Mouse (Mus musculus): ENCODE results near the gene Lifr. TPM values are rescaled to one million over a fixed set of nuclear protein-coding genes. Genes with fewer than 3 reads are reported as not detected.
A peak's percentile ranks its signal among the peaks of the same experiment; 100 is the strongest.

Lifr gene
- polyA plus RNA-seq, 2 experiments = 8.1 to 22.3 TPM

DNA sequence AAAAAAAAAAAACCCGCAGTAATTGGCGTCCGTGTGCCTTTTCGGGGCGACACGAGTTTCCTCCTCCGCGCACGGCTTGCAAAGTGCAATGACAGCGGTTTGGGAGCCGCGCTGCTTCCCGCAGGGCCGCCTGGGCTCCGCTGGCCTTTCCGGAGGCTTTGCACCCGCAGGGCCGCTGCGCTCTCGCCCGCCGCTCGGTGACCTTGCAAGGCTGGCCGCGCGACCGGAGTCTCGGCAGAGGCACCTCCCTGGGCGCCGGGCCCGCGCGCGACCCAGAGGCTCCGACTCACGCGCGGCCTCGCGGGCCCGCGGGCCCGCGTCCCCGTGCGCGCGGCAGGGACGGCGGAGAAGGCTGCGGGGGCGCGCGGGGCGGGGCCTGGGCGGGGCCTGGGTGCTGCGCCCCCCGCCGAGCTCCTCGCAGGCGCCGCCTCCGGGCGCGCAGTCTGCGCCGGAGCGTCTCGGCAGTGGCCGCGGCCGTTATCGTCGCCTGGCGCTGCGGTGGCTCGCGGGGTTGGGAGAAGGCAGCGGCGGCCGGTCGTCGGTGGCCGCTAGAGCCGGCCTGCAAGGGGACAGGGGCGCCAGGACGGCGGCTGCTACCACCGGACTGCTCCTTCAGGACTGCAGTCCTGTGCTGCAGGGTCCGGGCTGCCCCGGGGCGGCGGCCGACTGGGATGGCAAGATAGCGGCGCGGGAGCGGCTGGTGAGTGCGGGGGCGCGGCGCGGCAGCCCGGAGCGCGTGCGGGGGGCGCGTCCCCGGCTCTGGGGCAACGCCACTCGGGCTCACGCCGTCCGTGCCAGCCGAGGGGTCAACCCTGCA is 38.9 kb downstream of the Lifr start:
- Histone ChIP-seq H3K27me3 (ENCODE audit: control insufficient read depth, insufficient read depth, low read length) (peaks cover 44% of the 10 kb centered on the region), H3K9me3 (ENCODE audit: control insufficient read depth, low read length) (no peaks in the 10 kb centered on the region), H3K4me1 (replicated peaks; ENCODE audit: control insufficient read depth in 2 of 2, insufficient read depth in 2 of 2, low read length in 1 of 2) (no peaks in the 10 kb centered on the region; a peak in 2 of 4 replicates), H3K27ac (no peak overlapping the region; the same call in 1 of the 2 replicates), H3K4me3 (ENCODE audit: insufficient read depth in 1 of 2, low read depth in 2 of 2, low read length in 2 of 2) (peak overlapping the region; percentile 58 to 60), H3K9ac (replicated peaks) (no peak overlapping the region; the same call in 1 of the 2 replicates), H3K36me3 (replicated peaks; ENCODE audit: control insufficient read depth, insufficient read depth, low read depth) (no peaks in the 10 kb centered on the region), H3K4me2 (ENCODE audit: low read depth) (peak overlapping the region; percentile 58)
- no peak for TF ChIP-seq EP300 (IDR thresholded peaks at IDR 0.05; ENCODE audit: low read depth)
- no peak for TF ChIP-seq CTCF (IDR thresholded peaks at IDR 0.05; ENCODE audit: low read depth)
- under 1% methylated on average over 88 of the region's 116 CpGs for WGBS (ENCODE audit: insufficient replicate concordance)
- ATAC-seq (ENCODE audit: insufficient read depth) (peak; percentile 78), DNase-seq (ENCODE audit: low read depth in 3 of 3, low spot score in 3 of 3) (no peak)

DNA sequence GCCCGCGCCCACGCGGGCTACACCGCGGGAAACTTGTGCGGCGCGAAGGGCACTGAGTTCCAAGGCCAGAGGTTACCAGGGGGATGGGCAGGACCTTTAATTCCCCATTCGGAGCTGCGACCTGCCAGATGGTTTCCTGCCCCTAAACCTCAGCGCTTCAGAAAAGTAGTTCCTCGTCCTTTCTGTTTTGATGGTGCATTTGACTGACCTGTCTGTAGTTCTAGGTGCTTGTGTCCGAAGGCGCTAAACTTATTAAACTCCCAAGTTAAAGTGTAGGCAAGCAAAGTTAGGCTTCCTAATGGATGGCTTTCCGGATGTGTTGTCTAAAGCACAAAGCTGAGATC is 39.5 kb downstream of the Lifr start:
- H3K9ac ChIP-seq (replicated peaks) = no peak overlapping the region
- under 1% methylated on average over 16 of the region's 16 CpGs for WGBS (ENCODE audit: insufficient replicate concordance)
- DNase-seq (ENCODE audit: low read depth in 3 of 3, low spot score in 3 of 3) (no peak), ATAC-seq (ENCODE audit: insufficient read depth) (no peak)
- no peaks in the 10 kb centered on the region for H3K9me3 ChIP-seq (ENCODE audit: control insufficient read depth, low read length)
- H3K4me1 ChIP-seq (replicated peaks; ENCODE audit: control insufficient read depth in 2 of 2, insufficient read depth in 2 of 2, low read length in 1 of 2) = no peaks in the 10 kb centered on the region; a peak in 2 of 4 replicates
- H3K4me3 ChIP-seq (ENCODE audit: insufficient read depth in 1 of 2, low read depth in 2 of 2, low read length in 2 of 2) = peak overlapping the region; percentile 56 to 60
- no peaks in the 10 kb centered on the region for H3K36me3 ChIP-seq (replicated peaks; ENCODE audit: control insufficient read depth, insufficient read depth, low read depth)
- H3K4me2 ChIP-seq (ENCODE audit: low read depth) = peak overlapping the region; percentile 58
- TF ChIP-seq EP300 (IDR thresholded peaks at IDR 0.05; ENCODE audit: low read depth) (no peak), CTCF (IDR thresholded peaks at IDR 0.05; ENCODE audit: low read depth) (no peak)
- peaks cover 44% of the 10 kb centered on the region for H3K27me3 ChIP-seq (ENCODE audit: control insufficient read depth, insufficient read depth, low read length)
- no peak overlapping the region for H3K27ac ChIP-seq

DNA sequence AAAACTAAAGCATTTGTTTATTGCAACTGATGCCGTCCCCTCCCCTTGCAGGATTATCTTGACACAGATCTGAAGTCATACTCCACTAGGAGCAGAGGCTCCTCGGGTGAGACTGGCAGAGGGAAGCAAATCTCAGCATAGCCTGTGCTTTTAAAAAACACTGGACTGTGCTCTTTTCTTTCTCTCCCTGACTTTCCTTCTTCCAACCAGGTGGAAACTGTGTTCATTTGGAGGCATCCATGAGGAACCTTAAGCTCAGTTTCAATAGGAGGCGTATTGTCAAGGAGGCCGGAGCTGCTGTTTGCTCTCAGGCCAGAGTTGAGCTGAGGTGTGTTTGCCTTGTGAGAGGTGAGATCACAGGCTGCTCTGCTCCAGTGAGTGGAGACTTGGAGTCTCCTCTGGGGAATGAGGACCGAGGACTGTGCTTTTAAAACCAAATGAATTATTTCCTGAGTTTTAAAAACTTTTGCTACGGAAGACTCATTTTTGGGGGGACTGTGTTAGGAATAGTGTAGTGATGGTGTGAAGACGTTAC is 40.3 kb downstream of the Lifr start:
- 21% methylated on average over 7 of the region's 7 CpGs for WGBS (ENCODE audit: insufficient replicate concordance)
- no peak for ATAC-seq (ENCODE audit: insufficient read depth)

DNA sequence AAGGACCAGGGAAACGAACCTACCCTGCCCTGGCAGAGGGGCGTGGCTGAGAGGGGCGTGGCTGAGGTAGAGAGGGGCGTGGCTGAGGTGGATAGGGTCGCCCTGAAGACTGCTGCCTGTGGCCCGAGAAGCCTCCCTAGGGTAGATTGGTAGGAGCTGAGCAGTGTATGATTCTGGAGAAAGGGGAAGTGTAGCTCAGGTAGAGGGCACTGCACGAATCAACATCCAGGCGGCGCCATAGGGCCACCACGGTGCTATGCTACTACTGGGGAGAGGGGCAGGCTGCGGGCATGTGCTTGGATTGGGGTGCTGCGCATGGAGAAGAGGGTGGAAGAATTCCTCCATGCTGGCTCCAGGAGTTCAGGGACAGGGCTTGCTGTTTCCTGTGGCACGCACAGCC is 42.3 kb downstream of the Lifr start:
- Histone ChIP-seq H3K9ac (replicated peaks) (no peak overlapping the region), H3K4me3 (ENCODE audit: insufficient read depth in 1 of 2, low read depth in 2 of 2, low read length in 2 of 2) (no peak overlapping the region), H3K4me1 (replicated peaks; ENCODE audit: control insufficient read depth in 2 of 2, insufficient read depth in 2 of 2, low read length in 1 of 2) (peaks cover 0 to 7% of the 10 kb centered on the region in 2 experiments; a peak in 2 of 4 replicates), H3K4me2 (ENCODE audit: low read depth) (no peak overlapping the region), H3K9me3 (ENCODE audit: control insufficient read depth, low read length) (no peaks in the 10 kb centered on the region), H3K27ac (no peak overlapping the region), H3K36me3 (replicated peaks; ENCODE audit: control insufficient read depth, insufficient read depth, low read depth) (no peaks in the 10 kb centered on the region), H3K27me3 (ENCODE audit: control insufficient read depth, insufficient read depth, low read length) (peaks cover 39% of the 10 kb centered on the region)
- 34% methylated on average over 13 of the region's 13 CpGs for WGBS (ENCODE audit: insufficient replicate concordance)
- DNase-seq (ENCODE audit: low read depth in 3 of 3, low spot score in 3 of 3) (no peak), ATAC-seq (ENCODE audit: insufficient read depth) (no peak)
- no peak for TF ChIP-seq EP300 (IDR thresholded peaks at IDR 0.05; ENCODE audit: low read depth)
- TF ChIP-seq CTCF (IDR thresholded peaks at IDR 0.05; ENCODE audit: low read depth) = peak; percentile 55

More for the DNA sequence above, 40.3 kb downstream of the Lifr start:
- DNase-seq (ENCODE audit: low read depth in 3 of 3, low spot score in 3 of 3) = no peak
- H3K36me3 ChIP-seq (replicated peaks; ENCODE audit: control insufficient read depth, insufficient read depth, low read depth) = no peaks in the 10 kb centered on the region
- peaks cover 0 to 2% of the 10 kb centered on the region in 2 experiments; a peak in 2 of 4 replicates for H3K4me1 ChIP-seq (replicated peaks; ENCODE audit: control insufficient read depth in 2 of 2, insufficient read depth in 2 of 2, low read length in 1 of 2)
- peak overlapping the region; percentile 56 to 60 for H3K4me3 ChIP-seq (ENCODE audit: insufficient read depth in 1 of 2, low read depth in 2 of 2, low read length in 2 of 2)
- peak overlapping the region; percentile 58 for H3K4me2 ChIP-seq (ENCODE audit: low read depth)
- no peaks in the 10 kb centered on the region for H3K9me3 ChIP-seq (ENCODE audit: control insufficient read depth, low read length)
- no peak overlapping the region for H3K9ac ChIP-seq (replicated peaks)
- peaks cover 44% of the 10 kb centered on the region for H3K27me3 ChIP-seq (ENCODE audit: control insufficient read depth, insufficient read depth, low read length)
- TF ChIP-seq EP300 (IDR thresholded peaks at IDR 0.05; ENCODE audit: low read depth) = no peak
- no peak for TF ChIP-seq CTCF (IDR thresholded peaks at IDR 0.05; ENCODE audit: low read depth)
- H3K27ac ChIP-seq = no peak overlapping the region

DNA sequence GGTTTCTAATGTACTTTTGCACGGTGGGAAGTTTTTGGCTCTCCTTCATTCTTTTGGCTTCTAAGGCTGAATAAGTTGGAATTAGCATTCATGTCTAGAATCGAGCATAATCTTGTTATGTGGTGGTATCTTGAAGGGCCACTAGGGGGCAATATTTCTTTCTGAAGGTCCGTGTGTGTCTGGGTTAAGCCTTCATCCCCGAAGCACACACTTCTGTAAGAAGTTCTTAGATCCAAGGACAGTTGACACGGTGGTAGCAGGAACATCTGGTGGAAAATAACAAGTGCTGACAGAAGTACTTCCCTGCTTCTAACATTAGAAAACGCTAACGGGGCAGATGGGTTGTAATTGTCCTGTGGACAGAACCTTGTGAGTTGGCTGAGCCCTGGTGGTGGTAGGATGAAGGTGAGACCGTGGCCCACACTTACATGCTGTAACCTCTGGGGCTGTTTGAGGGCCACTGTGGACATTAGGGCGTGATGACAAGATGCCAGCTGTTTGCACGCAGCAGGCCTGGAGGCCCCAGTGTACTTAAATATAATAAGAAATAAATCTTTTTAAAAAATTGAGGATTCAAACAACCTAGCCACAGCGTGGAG is 44.1 kb downstream of the Lifr start:
- Histone ChIP-seq H3K27me3 (ENCODE audit: control insufficient read depth, insufficient read depth, low read length) (peaks cover 21% of the 10 kb centered on the region), H3K36me3 (replicated peaks; ENCODE audit: control insufficient read depth, insufficient read depth, low read depth) (no peaks in the 10 kb centered on the region), H3K9me3 (ENCODE audit: control insufficient read depth, low read length) (no peaks in the 10 kb centered on the region), H3K4me1 (replicated peaks; ENCODE audit: control insufficient read depth in 2 of 2, insufficient read depth in 2 of 2, low read length in 1 of 2) (peaks cover 0 to 7% of the 10 kb centered on the region in 2 experiments; a peak in 2 of 4 replicates), H3K27ac (no peak overlapping the region), H3K9ac (replicated peaks) (no peak overlapping the region), H3K4me2 (ENCODE audit: low read depth) (no peak overlapping the region), H3K4me3 (ENCODE audit: insufficient read depth in 1 of 2, low read depth in 2 of 2, low read length in 2 of 2) (no peak overlapping the region)
- TF ChIP-seq EP300 (IDR thresholded peaks at IDR 0.05; ENCODE audit: low read depth) (no peak), CTCF (IDR thresholded peaks at IDR 0.05; ENCODE audit: low read depth) (peak; percentile 56)
- DNase-seq (ENCODE audit: low read depth in 3 of 3, low spot score in 3 of 3) (no peak), ATAC-seq (ENCODE audit: insufficient read depth) (no peak)
- 38% methylated on average over 11 of the region's 11 CpGs for WGBS (ENCODE audit: insufficient replicate concordance)
